Mouse (Mus musculus) midbrain, postnatal 0 days (tissue): ENCODE measurements around the gene Tnni3. TPM values are rescaled to one million over a fixed set of nuclear protein-coding genes. Genes with fewer than 3 reads are reported as not detected.

ENCODE experiments used
- ATAC-seq: fragments of 200-750 bp; cut with Nextera tagmentation; 2 replicates; pipeline ENCODE4 v1.8.0; 2017; ENCODE audit warnings: moderate number of reproducible peaks, mild to moderate bottlenecking, moderate TSS enrichment, moderate library complexity; ENCODE audit not compliant: low FRiP score
- DNase-seq: peaks from one replicate; pipeline ENCODE4 v3.0.0-alpha.2; 2015; ENCODE audit warnings: low spot score
- H3K27ac ChIP-seq: fragments of 300-500 bp; sonication (generic); 2 replicates; pipeline ENCODE4 v1.5.1; 2014; ENCODE audit warnings: low read depth, mild to moderate bottlenecking, low read length, mixed read lengths
- H3K27me3 ChIP-seq: fragments of 300-500 bp; sonication (generic); 2 replicates; pipeline ENCODE4 v1.6.1; 2014; ENCODE audit warnings: low read length, control low read depth, mixed read lengths; ENCODE audit not compliant: insufficient read depth
- H3K36me3 ChIP-seq: fragments of 300-500 bp; sonication (generic); 2 replicates; pipeline ENCODE4 v1.6.1; 2014; ENCODE audit warnings: low read length, control low read depth, mixed read lengths; ENCODE audit not compliant: insufficient read depth
- H3K4me1 ChIP-seq: fragments of 300-500 bp; sonication (generic); 2 replicates; pipeline ENCODE4 v1.6.1; 2014; ENCODE audit warnings: mild to moderate bottlenecking, control low read depth, antibody characterized with exemption, low read length, mixed read lengths; ENCODE audit not compliant: insufficient read depth
- H3K4me2 ChIP-seq: fragments of 300-500 bp; sonication (generic); 2 replicates; pipeline ENCODE4 v1.6.1; 2014; ENCODE audit warnings: low read depth, mild to moderate bottlenecking, low read length, mixed read lengths; ENCODE audit not compliant: poor library complexity, severe bottlenecking
- H3K4me3 ChIP-seq: fragments of 300-500 bp; sonication (generic); 2 replicates; pipeline ENCODE4 v1.5.1; 2014; ENCODE audit warnings: low read depth, mild to moderate bottlenecking, low read length, moderate library complexity
- H3K9ac ChIP-seq: fragments of 300-500 bp; sonication (generic); replicated peaks from 2 replicates; pipeline ENCODE4 v1.6.1; 2014; ENCODE audit warnings: mild to moderate bottlenecking, low read length, moderate library complexity, mixed read lengths; ENCODE audit not compliant: poor library complexity, severe bottlenecking
- H3K9me3 ChIP-seq: fragments of 300-500 bp; sonication (generic); 2 replicates; pipeline ENCODE4 v1.6.1; 2016; ENCODE audit warnings: low read length, control low read depth
- CTCF ChIP-seq: IDR thresholded peaks from 2 replicates; pipeline ENCODE4 v1.5.1; 2016; ENCODE audit warnings: antibody characterized with exemption, mild to moderate bottlenecking
- WGBS: fragments of 180-500 bp; shearing (Covaris S2); extraction: QIAGEN DNeasy Blood & Tissue Kit; methylation state at CpG from one replicate; pipeline ENCODE4 v1.1.7; 2014; 5-methylcytosine and 5-hydroxymethylcytosine counted together
- polyA plus RNA-seq: library from polyadenylated mRNA; unstranded; fragments of >200 nt; fragmentation: Nextera tagmentation; extraction: Ambion mirVana; gene quantifications from 2 replicates; pipeline ENCODE4 v1.2.1, GENCODE M21; 2015
- total RNA-seq: library from RNA; depleted of rRNA; stranded (reverse); fragments of >200 nt; gene quantifications from 2 replicates; pipeline ENCODE4 v1.2.3, GENCODE M21; 2014

The Tnni3 gene
- total and polyA plus RNA-seq, 2 experiments from 2014 or later = 1.7 to 4.1 TPM

DNA sequence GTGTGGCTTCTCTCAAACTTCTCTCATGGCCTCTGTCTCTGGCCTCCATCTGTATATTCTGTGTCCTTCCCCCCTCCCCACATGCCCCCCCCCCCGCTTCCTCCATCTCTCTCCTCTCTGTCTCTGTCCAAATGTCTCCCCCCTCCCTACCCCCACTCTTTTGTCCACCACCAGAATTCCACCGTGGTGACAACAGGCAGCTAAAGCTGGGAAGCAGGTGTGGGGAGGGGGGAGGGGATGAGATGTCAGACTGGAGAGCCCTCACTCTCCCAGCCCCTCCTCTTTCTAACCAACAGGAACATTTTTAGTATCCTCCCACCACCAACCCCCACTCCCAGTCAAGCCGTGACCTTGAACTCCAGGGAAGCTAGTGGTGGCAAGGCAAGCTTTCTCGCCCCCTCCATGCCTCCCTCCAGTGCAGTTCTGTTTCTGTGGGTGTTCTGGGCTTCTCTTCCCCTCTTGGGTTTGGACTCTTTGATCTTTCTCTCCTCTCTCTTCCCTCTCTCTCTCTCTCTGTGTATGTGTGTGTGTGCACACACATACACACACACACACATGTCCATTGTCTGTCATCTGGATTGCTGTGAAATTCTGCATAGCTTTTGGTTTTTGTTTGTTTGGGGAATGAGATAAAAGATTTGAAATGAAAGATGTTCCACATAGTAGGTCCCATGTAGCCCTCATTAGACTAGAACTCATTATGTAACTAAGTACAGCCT lies 7.5 kb downstream of the Tnni3 start, which contains the start of gene Tnnt1:
Gene Tnnt1, minus strand, starts transcription at position 51 of the 719 bp plus-strand sequence.
- Histone ChIP-seq H3K9ac (no peak within 1 kb of the TSS), H3K4me2 (no peak within 1 kb of the TSS), H3K36me3 (no peaks in the 10 kb centered on the region), H3K4me1 (no peaks in the 10 kb centered on the region), H3K27me3 (0 out of 2 replicates have a peak, but pooled peaks cover under 1% of the 10 kb centered on the region), H3K4me3 (no peak within 1 kb of the TSS), H3K9me3 (no peaks in the 10 kb centered on the region), H3K27ac (no peak within 1 kb of the TSS)
- 27% methylated on average over 3 of the region's 4 CpGs for WGBS
- DNase-seq (no peak), ATAC-seq (no peak)
- TF ChIP-seq CTCF = no peak

- Histone ChIP-seq H3K4me3 (no peak overlapping the region), H3K36me3 (no peaks in the 10 kb centered on the region), H3K27ac (no peak overlapping the region), H3K27me3 (no peaks in the 10 kb centered on the region), H3K4me1 (no peaks in the 10 kb centered on the region), H3K9me3 (no peaks in the 10 kb centered on the region), H3K4me2 (no peak overlapping the region), H3K9ac (no peak overlapping the region)
- DNase-seq (no peak), ATAC-seq (no peak)
- 63% methylated on average over 6 of the region's 6 CpGs for WGBS
- no peak for TF ChIP-seq CTCF
Observed at GRCm38 (mm10) chr7:4515853-4516252, 8.2 kb downstream of the Tnni3 start.

DNA sequence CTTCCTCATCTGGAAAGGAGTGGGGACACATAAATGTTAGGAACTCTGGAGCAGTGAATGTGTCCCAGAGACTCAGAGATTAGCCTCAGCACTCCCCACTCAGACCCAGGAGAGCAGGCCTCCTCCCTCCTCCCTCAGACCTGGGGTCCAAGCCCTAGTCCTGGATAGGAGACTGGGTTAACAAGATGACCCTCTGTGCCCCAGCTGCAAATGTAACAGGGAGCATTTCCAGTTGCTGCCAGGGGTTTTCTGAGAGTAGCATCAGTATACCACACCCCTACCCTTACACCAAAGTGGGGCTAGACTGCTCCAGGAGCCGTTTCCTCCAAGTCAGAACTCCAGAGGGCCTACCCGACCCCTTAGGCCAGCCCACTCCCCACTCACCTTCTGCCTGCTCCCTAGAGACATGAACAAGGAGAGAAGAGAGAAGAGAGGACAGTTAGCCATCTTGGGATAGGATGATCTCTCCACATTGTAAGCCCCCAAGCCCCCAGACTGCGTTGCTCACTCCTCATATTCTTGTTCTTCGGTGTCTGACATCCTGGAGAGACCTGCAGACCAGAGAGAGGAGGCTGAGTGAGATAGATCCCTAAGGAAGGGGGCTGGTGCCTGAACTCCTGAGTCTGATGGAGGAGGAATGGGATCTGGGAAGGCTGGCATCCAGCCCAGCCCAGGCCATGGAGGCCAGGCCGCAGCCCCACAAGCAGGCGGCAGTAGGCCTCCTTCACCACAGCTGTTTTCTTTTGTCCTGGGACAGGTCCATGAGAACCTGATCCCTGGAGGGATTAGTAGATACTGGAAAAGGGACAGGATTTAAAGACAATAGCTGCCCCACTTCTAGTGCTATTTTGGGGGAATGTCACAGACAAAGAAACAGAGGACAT lies 10.0 kb downstream of the Tnni3 start:
- Histone ChIP-seq H3K27ac (no peak overlapping the region), H3K4me3 (no peak overlapping the region), H3K4me1 (no peaks in the 10 kb centered on the region), H3K36me3 (no peaks in the 10 kb centered on the region), H3K9ac (no peak overlapping the region), H3K4me2 (no peak overlapping the region), H3K9me3 (no peaks in the 10 kb centered on the region), H3K27me3 (no peaks in the 10 kb centered on the region)
- ATAC-seq (no peak), DNase-seq (no peak)
- 43% methylated on average over 6 of the region's 6 CpGs for WGBS
- TF ChIP-seq CTCF = no peak

GRCm38 (mm10) chr7:4513236-4513635 lies 10.8 kb downstream of the Tnni3 start:
- Histone ChIP-seq H3K4me2 (no peak overlapping the region), H3K9me3 (no peaks in the 10 kb centered on the region), H3K36me3 (no peaks in the 10 kb centered on the region), H3K4me3 (no peak overlapping the region), H3K27ac (no peak overlapping the region), H3K27me3 (no peaks in the 10 kb centered on the region), H3K4me1 (no peaks in the 10 kb centered on the region), H3K9ac (no peak overlapping the region)
- peak; percentile 76 for TF ChIP-seq CTCF
- 28% methylated on average over 13 of the region's 13 CpGs for WGBS
- ATAC-seq (no peak), DNase-seq (peak; percentile 27)

GRCm38 (mm10) chr7:4511489-4512224 lies 12.4 kb downstream of the Tnni3 start:
- Histone ChIP-seq H3K9ac (no peak overlapping the region), H3K4me3 (no peak overlapping the region), H3K9me3 (no peaks in the 10 kb centered on the region), H3K36me3 (no peaks in the 10 kb centered on the region), H3K4me1 (no peaks in the 10 kb centered on the region), H3K27ac (no peak overlapping the region), H3K4me2 (no peak overlapping the region), H3K27me3 (no peaks in the 10 kb centered on the region)
- DNase-seq (no peak), ATAC-seq (no peak)
- WGBS = 84% methylated on average over 8 of the region's 8 CpGs
- no peak for TF ChIP-seq CTCF
